ENCODE assay signal across 12 mouse cellular contexts in the genomic region with DNA sequence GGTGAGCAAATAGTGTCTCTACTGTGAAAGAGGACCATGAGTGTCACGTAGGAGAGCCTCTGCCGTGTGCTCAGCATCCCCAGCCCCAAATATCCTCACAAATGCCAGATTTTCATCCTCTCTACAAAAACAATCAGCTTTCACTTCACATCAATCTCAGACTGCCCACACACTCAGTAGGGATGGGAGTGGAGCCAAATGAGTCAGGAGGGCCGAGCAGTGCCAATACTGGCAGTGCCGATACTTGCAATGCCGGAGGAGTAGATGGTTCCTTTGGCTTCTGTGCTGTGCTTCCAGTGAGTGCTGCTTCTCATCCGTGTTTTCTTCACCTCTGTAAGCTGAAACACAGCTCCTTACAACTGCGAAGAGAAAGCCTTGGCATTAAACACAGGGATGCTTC.
DNase-seq lines count a peak whose midpoint lies in the region; ATAC-seq and TF ChIP-seq lines count a peak whose summit lies in the region.
"Had no signal": no experiment of that assay in that cellular context is flagged by ENCODE, and none has a peak within 500 bp of the region (broad histone marks: within the 10 kb centered on the region; RNA-seq: fewer than 3 reads in every experiment).

No protein-coding gene starts in this region.

- WGBS in midbrain, embryonic 14.5 days: 85% methylated on average over 7 of the region's 7 CpGs
- WGBS in midbrain, embryonic 11.5 days: 85% methylated on average over 7 of the region's 7 CpGs
- 88% methylated on average over 7 of the region's 7 CpGs for WGBS in embryonic facial prominence, embryonic 10.5 days
- 88% methylated on average over 7 of the region's 7 CpGs for WGBS in kidney, embryonic 14.5 days
- 61% methylated on average over 7 of the region's 7 CpGs for WGBS in lung, postnatal 0 days

- H3K4me3 ChIP-seq in midbrain, embryonic 14.5 days (replicated peaks; ENCODE audit: low read depth, low read length): no peak overlapping the region
- H3K4me3 ChIP-seq in midbrain, embryonic 11.5 days (ENCODE audit: low read depth, low read length): no peak overlapping the region
- H3K4me3 ChIP-seq in embryonic facial prominence, embryonic 10.5 days: no peak overlapping the region
- H3K4me3 ChIP-seq in kidney, embryonic 14.5 days (ENCODE audit: low read length): no peak overlapping the region
- no peak overlapping the region for H3K4me3 ChIP-seq in lung, postnatal 0 days (ENCODE audit: low read depth, low read length)
- H3K4me3 ChIP-seq: heart, embryonic 13.5 days; megakaryocyte, embryonic 14.5 days had no signal

- no peak for TF ChIP-seq EP300 in lung, postnatal 0 days (IDR thresholded peaks at IDR 0.05)

- no peak for TF ChIP-seq POLR2A in brain, embryonic 14.5 days (IDR thresholded peaks at IDR 0.05; ENCODE audit: borderline replicate concordance, extremely low read depth, insufficient read depth, insufficient read length, poor library complexity, severe bottlenecking)

- H3K4me2 ChIP-seq in midbrain, embryonic 14.5 days (ENCODE audit: low read length): no peak overlapping the region
- H3K4me2 ChIP-seq in midbrain, embryonic 11.5 days: no peak overlapping the region
- H3K4me2 ChIP-seq in kidney, embryonic 14.5 days (replicated peaks; ENCODE audit: low read depth, low read length): no peak overlapping the region
- H3K4me2 ChIP-seq in lung, postnatal 0 days (replicated peaks; ENCODE audit: low read depth, low read length): no peak overlapping the region
- H3K4me2 ChIP-seq: heart, embryonic 13.5 days had no signal

- H3K9me3 ChIP-seq in midbrain, embryonic 14.5 days (ENCODE audit: control insufficient read depth, low read length): no peaks in the 10 kb centered on the region
- H3K9me3 ChIP-seq in midbrain, embryonic 11.5 days (ENCODE audit: control insufficient read depth, low read length): no peaks in the 10 kb centered on the region
- no peaks in the 10 kb centered on the region for H3K9me3 ChIP-seq in embryonic facial prominence, embryonic 10.5 days
- no peaks in the 10 kb centered on the region for H3K9me3 ChIP-seq in kidney, embryonic 14.5 days (ENCODE audit: control insufficient read depth, low read length)
- H3K9me3 ChIP-seq in lung, postnatal 0 days (ENCODE audit: low read length): no peaks in the 10 kb centered on the region
- H3K9me3 ChIP-seq: heart, embryonic 13.5 days; megakaryocyte, embryonic 14.5 days had no signal

- no peak for TF ChIP-seq CTCF in brain, embryonic 14.5 days (IDR thresholded peaks at IDR 0.05; ENCODE audit: borderline replicate concordance, extremely low read depth, insufficient read depth, insufficient read length)
- TF ChIP-seq CTCF in lung, postnatal 0 days (IDR thresholded peaks at IDR 0.05): no peak

- H3K9ac ChIP-seq in midbrain, embryonic 14.5 days (replicated peaks; ENCODE audit: low read length): no peak overlapping the region
- no peak overlapping the region for H3K9ac ChIP-seq in midbrain, embryonic 11.5 days (ENCODE audit: low read length)
- no peak overlapping the region for H3K9ac ChIP-seq in kidney, embryonic 14.5 days (ENCODE audit: low read depth, low read length)
- no peak overlapping the region for H3K9ac ChIP-seq in lung, postnatal 0 days (replicated peaks; ENCODE audit: low read depth)
- H3K9ac ChIP-seq: heart, embryonic 13.5 days had no signal

- no peak overlapping the region for H3K27ac ChIP-seq in midbrain, embryonic 14.5 days (replicated peaks; ENCODE audit: low read depth, low read length)
- H3K27ac ChIP-seq in midbrain, embryonic 11.5 days (ENCODE audit: low read depth, low read length): no peak overlapping the region
- 0 out of 2 replicates have a peak overlapping the region, but pooled peaks have one; percentile 6 for H3K27ac ChIP-seq in embryonic facial prominence, embryonic 10.5 days (replicated peaks)
- H3K27ac ChIP-seq in kidney, embryonic 14.5 days (ENCODE audit: low read depth, low read length): no peak overlapping the region
- no peak overlapping the region for H3K27ac ChIP-seq in lung, postnatal 0 days (ENCODE audit: low read length)
- H3K27ac ChIP-seq: heart, embryonic 13.5 days had no signal

- H3K27me3 ChIP-seq in midbrain, embryonic 14.5 days (ENCODE audit: control insufficient read depth, insufficient read depth, low read length): no peaks in the 10 kb centered on the region
- no peaks in the 10 kb centered on the region for H3K27me3 ChIP-seq in midbrain, embryonic 11.5 days (ENCODE audit: control insufficient read depth, insufficient read depth, low read length)
- H3K27me3 ChIP-seq in embryonic facial prominence, embryonic 10.5 days (replicated peaks; ENCODE audit: low read depth, poor library complexity, severe bottlenecking): no peaks in the 10 kb centered on the region
- no peaks in the 10 kb centered on the region for H3K27me3 ChIP-seq in kidney, embryonic 14.5 days (ENCODE audit: control insufficient read depth, insufficient read depth, low read length)
- H3K27me3 ChIP-seq in lung, postnatal 0 days (replicated peaks; ENCODE audit: insufficient read depth, low read length): no peaks in the 10 kb centered on the region
- H3K27me3 ChIP-seq: heart, embryonic 13.5 days had no signal

- H3K36me3 ChIP-seq in midbrain, embryonic 14.5 days (ENCODE audit: control insufficient read depth, insufficient read depth, low read length): no peaks in the 10 kb centered on the region
- H3K36me3 ChIP-seq in midbrain, embryonic 11.5 days (ENCODE audit: control insufficient read depth, insufficient read depth, low read length): no peaks in the 10 kb centered on the region
- H3K36me3 ChIP-seq in embryonic facial prominence, embryonic 10.5 days (replicated peaks): no peaks in the 10 kb centered on the region
- H3K36me3 ChIP-seq in kidney, embryonic 14.5 days (ENCODE audit: control insufficient read depth, insufficient read depth, low read length): no peaks in the 10 kb centered on the region
- no peaks in the 10 kb centered on the region for H3K36me3 ChIP-seq in lung, postnatal 0 days (ENCODE audit: insufficient read depth, low read length)
- H3K36me3 ChIP-seq: heart, embryonic 13.5 days had no signal

- ATAC-seq in midbrain, embryonic 14.5 days (ENCODE audit: low FRiP score, low TSS enrichment): no peak
- no peak for ATAC-seq in midbrain, embryonic 11.5 days (ENCODE audit: low FRiP score)
- no peak for ATAC-seq in kidney, embryonic 14.5 days (ENCODE audit: low FRiP score, low TSS enrichment)
- ATAC-seq in lung, postnatal 0 days: no peak

- peak; percentile 35 for DNase-seq in midbrain, embryonic 14.5 days
- no peak for DNase-seq in midbrain, embryonic 11.5 days (ENCODE audit: low spot score, missing footprints)
- DNase-seq in brain, embryonic 14.5 days (ENCODE audit: low read depth): peak; percentile 73
- no peak for DNase-seq in embryonic facial prominence, embryonic 10.5 days (ENCODE audit: low spot score)
- peak; percentile 15 for DNase-seq in right cerebral cortex, postnatal 14 days
- DNase-seq in lung, postnatal 0 days (ENCODE audit: low spot score): no peak
- no peak for DNase-seq in spleen, postnatal 14 days (ENCODE audit: low spot score in 2 of 2)
- DNase-seq: kidney, postnatal 25 days; liver had no signal

- no peaks in the 10 kb centered on the region for H3K4me1 ChIP-seq in midbrain, embryonic 14.5 days (ENCODE audit: control insufficient read depth, insufficient read depth, low read length)
- H3K4me1 ChIP-seq in midbrain, embryonic 11.5 days (ENCODE audit: control insufficient read depth, insufficient read depth, low read length): no peaks in the 10 kb centered on the region
- H3K4me1 ChIP-seq in embryonic facial prominence, embryonic 10.5 days: peaks cover 28% of the 10 kb centered on the region
- peaks cover 5% of the 10 kb centered on the region; the same call in 1 of the 2 replicates for H3K4me1 ChIP-seq in kidney, embryonic 14.5 days (ENCODE audit: control insufficient read depth, insufficient read depth, low read length)
- no peaks in the 10 kb centered on the region for H3K4me1 ChIP-seq in lung, postnatal 0 days (ENCODE audit: insufficient read depth, low read depth, low read length)

Comparison
In these comparisons a context has a peak if more than half of its experiments do, and no peak if none do; other contexts are left out.
1. DNase-seq: peak in midbrain, embryonic 14.5 days (single experiment), brain, embryonic 14.5 days (single experiment) and right cerebral cortex, postnatal 14 days (single experiment); none in midbrain, embryonic 11.5 days (single experiment), embryonic facial prominence, embryonic 10.5 days (single experiment), lung, postnatal 0 days (single experiment) and spleen, postnatal 14 days (0 of 2).